Mouse (Mus musculus) liver, postnatal 0 days (tissue): Measurements from ENCODE around the gene Ciz1.

ENCODE experiments used
- CTCF ChIP-seq: sonication (generic); IDR thresholded peaks from 2 replicates; pipeline ENCODE4 v1.5.1; 2016; ENCODE audit warnings: antibody characterized with exemption, low read depth
- EP300 ChIP-seq: IDR thresholded peaks from 2 replicates; pipeline ENCODE4 v1.6.1; 2016; ENCODE audit warnings: antibody characterized with exemption, low read depth, mild to moderate bottlenecking

- no peak for TF ChIP-seq EP300
- TF ChIP-seq CTCF: no peak
Observed at GRCm38 (mm10) chr2:32429215-32429891, 77.2 kb downstream of the Ciz1 start.
